Mouse (Mus musculus): Measurements from ENCODE around the gene Ppy. TPM values are rescaled to one million over a fixed set of nuclear protein-coding genes. Genes with fewer than 3 reads are reported as not detected.

Ppy gene
- total and polyA plus RNA-seq, 3 experiments, result not detected

- TF ChIP-seq NRF1 (IDR thresholded peaks at IDR 0.05; ENCODE audit: insufficient read depth, low read depth, low read length, poor library complexity, severe bottlenecking) (no peak), RCOR1 (IDR thresholded peaks at IDR 0.05; ENCODE audit: low read depth, low read length) (peak; percentile 67; the same call in 1 of the 2 replicates), TBP (IDR thresholded peaks at IDR 0.05; ENCODE audit: low read depth, low read length) (no peak), GABPA (IDR thresholded peaks at IDR 0.05; ENCODE audit: low read depth, low read length) (no peak), GATA1 (IDR thresholded peaks at IDR 0.05; ENCODE audit: low read depth, low read length) (peak; percentile 49; the same call in 1 of the 2 replicates), MYC (IDR thresholded peaks at IDR 0.05; ENCODE audit: low read depth, low read length) (no peak), EP300 (IDR thresholded peaks at IDR 0.05; ENCODE audit: low read depth in 1 of 2, low read length in 2 of 2) (peak; percentile 61), USF2 (IDR thresholded peaks at IDR 0.05; ENCODE audit: borderline replicate concordance in 1 of 2, insufficient read depth in 1 of 2, low read depth in 1 of 2, low read length in 2 of 2) (no peak), POLR2AphosphoS5 (IDR thresholded peaks at IDR 0.05; ENCODE audit: borderline replicate concordance, low read depth, low read length) (no peak), UBTF (IDR thresholded peaks at IDR 0.05; ENCODE audit: borderline replicate concordance, insufficient read depth, low read depth, low read length) (no peak), ZKSCAN1 (IDR thresholded peaks at IDR 0.05; ENCODE audit: low read depth, low read length) (no peak), POLR2AphosphoS2 (IDR thresholded peaks at IDR 0.05; ENCODE audit: low read length) (no peak), ZC3H11A (IDR thresholded peaks at IDR 0.05; ENCODE audit: low read depth, low read length) (no peak), CHD2 (IDR thresholded peaks at IDR 0.05; ENCODE audit: low read length) (no peak), ELF1 (IDR thresholded peaks at IDR 0.05; ENCODE audit: low read depth, low read length) (no peak), E2F4 (IDR thresholded peaks at IDR 0.05; ENCODE audit: borderline replicate concordance, low read depth, low read length) (no peak), MAX (IDR thresholded peaks at IDR 0.05; ENCODE audit: low read length) (no peak), ZMIZ1 (IDR thresholded peaks at IDR 0.05; ENCODE audit: low read depth, low read length) (no peak)
Observed at GRCm38 (mm10) chr11:102072729-102073128, 28.4 kb downstream of the Ppy start (continued).

- no peak overlapping the region for H3K4me3 ChIP-seq (ENCODE audit: control insufficient read depth in 1 of 2, insufficient read depth in 1 of 2, low read depth in 2 of 2, low read length in 2 of 2)
- no peak overlapping the region for H3K27ac ChIP-seq (ENCODE audit: control insufficient read depth, low read depth, low read length)
- H3K27me3 ChIP-seq (ENCODE audit: control insufficient read depth in 1 of 2, insufficient read depth in 2 of 2, low read length in 2 of 2), result no peaks in the 10 kb centered on the region
- peaks cover 0 to 4% of the 10 kb centered on the region in 2 experiments; a peak in 2 of 4 replicates for H3K36me3 ChIP-seq (ENCODE audit: control insufficient read depth in 1 of 2, insufficient read depth in 2 of 2, low read length in 2 of 2)
- DNase-seq (ENCODE audit: low read depth, low spot score), result no peak
- H3K9me3 ChIP-seq (replicated peaks; ENCODE audit: insufficient read depth, low read length), result no peaks in the 10 kb centered on the region
- H3K79me2 ChIP-seq (ENCODE audit: control insufficient read depth, insufficient read depth, low read length, poor library complexity), result no peaks in the 10 kb centered on the region
- H3K9ac ChIP-seq (ENCODE audit: control insufficient read depth, low read depth, low read length, poor library complexity, severe bottlenecking), result no peak overlapping the region
- no peak for TF ChIP-seq HCFC1 (IDR thresholded peaks at IDR 0.05; ENCODE audit: low read depth, low read length)
- TF ChIP-seq POLR2AphosphoS5 (IDR thresholded peaks at IDR 0.05; ENCODE audit: borderline replicate concordance, low read depth, low read length), result no peak
- TF ChIP-seq TBP (IDR thresholded peaks at IDR 0.05; ENCODE audit: low read depth, low read length), result no peak
- no peak for TF ChIP-seq NRF1 (IDR thresholded peaks at IDR 0.05; ENCODE audit: insufficient read depth, low read depth, low read length, poor library complexity, severe bottlenecking)
- TF ChIP-seq ZMIZ1 (IDR thresholded peaks at IDR 0.05; ENCODE audit: low read depth, low read length), result no peak
- no peak for TF ChIP-seq GATA1 (IDR thresholded peaks at IDR 0.05; ENCODE audit: low read depth, low read length)
- no peak for TF ChIP-seq RAD21 (IDR thresholded peaks at IDR 0.05; ENCODE audit: low read depth, low read length)
- no peak for TF ChIP-seq MYC (IDR thresholded peaks at IDR 0.05; ENCODE audit: low read depth, low read length)
- no peak for TF ChIP-seq E2F4 (IDR thresholded peaks at IDR 0.05; ENCODE audit: borderline replicate concordance, low read depth, low read length)
- no peak for TF ChIP-seq EP300 (IDR thresholded peaks at IDR 0.05; ENCODE audit: low read depth in 1 of 2, low read length in 2 of 2)
- no peak for TF ChIP-seq MEF2A (IDR thresholded peaks at IDR 0.05; ENCODE audit: extremely low read depth, insufficient replicate concordance, low read depth, low read length, poor library complexity, severe bottlenecking)
- TF ChIP-seq ZNF384 (IDR thresholded peaks at IDR 0.05; ENCODE audit: low read depth, low read length), result no peak
- no peak for TF ChIP-seq CTCF (IDR thresholded peaks at IDR 0.05 in 2 of 3, conservative IDR thresholded peaks at IDR 0.05 in 1 of 3; ENCODE audit: control insufficient read depth in 1 of 3, insufficient read depth in 1 of 3, low read depth in 2 of 3, low read length in 3 of 3, poor library complexity in 1 of 3, severe bottlenecking in 1 of 3)
- H3K4me1 ChIP-seq (ENCODE audit: control insufficient read depth in 1 of 2, insufficient read depth in 2 of 2, low read length in 2 of 2), result peaks cover 5 to 9% of the 10 kb centered on the region in 2 experiments; a peak in 2 of 4 replicates
Observed at GRCm38 (mm10) chr11:102070426-102070825, 30.7 kb downstream of the Ppy start.

Measured in MEL (cell line).